Mouse (Mus musculus) embryo, embryonic 11.5 days (tissue): ENCODE measurements around the gene Pank2.
A peak's percentile ranks its signal among the peaks of the same experiment; 100 is the strongest.
"Not testable (repeated sequence)": the region's sequence is repeated elsewhere in the genome, so short reads cannot be mapped to it uniquely, and the experiment has no call there.

Source experiments
- DNase-seq: peaks from one replicate; pipeline ENCODE4 v3.0.0-alpha.2; 2012; ENCODE audit warnings: low read depth, low spot score

The Pank2 gene

DNA sequence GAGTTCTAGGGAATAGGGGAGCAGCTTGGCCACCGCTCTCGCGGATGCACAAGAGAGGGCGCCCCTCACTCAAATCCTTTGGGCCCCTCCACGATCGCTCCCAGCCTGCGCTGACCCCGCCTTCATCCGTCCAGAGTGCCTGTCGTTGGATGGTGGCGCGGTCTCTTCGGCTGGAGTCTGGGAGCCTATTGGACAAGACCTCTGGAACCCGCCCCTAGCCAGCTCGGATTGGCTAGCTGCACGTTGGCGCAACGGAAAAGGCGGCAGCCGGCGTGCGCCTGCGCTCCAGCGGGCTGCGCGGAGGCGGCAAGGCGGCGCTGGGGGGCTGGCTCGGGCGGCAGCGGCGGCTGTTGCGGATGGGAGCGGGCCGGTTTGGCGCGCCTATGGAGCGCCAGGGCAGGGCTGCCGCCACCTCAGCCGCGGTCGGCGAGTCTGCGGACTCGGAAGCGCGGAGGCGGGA is at the start of gene Pank2:
Gene Pank2, plus strand, starts transcription at position 283 of the 460 bp plus-strand sequence.
- DNase-seq, result peak; percentile 96

DNA sequence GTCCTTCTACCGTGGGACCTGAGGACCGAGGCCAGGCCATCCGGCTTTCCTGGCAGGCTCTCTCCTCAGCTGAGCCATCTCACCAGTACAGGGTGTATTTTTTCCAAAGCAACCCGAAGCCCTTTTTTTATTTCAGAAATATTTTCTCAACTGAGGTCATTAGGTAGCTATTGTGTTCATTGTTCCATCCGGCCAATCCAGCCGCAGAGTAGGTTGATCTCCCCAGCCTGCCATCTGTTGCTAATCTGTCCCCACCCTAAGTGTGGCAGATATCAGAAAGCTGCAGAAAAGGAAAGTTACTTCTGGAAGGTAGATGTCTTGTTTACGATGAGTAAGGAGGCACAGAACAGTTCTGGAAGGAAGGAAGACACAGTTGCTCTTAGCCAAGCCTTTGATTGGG is 48.5 kb upstream of the Pank2 start:
- no peak for DNase-seq

GRCm38 (mm10) chr2:131215941-131216858 is 46.1 kb upstream of the Pank2 start:
- DNase-seq, result no peak

DNA sequence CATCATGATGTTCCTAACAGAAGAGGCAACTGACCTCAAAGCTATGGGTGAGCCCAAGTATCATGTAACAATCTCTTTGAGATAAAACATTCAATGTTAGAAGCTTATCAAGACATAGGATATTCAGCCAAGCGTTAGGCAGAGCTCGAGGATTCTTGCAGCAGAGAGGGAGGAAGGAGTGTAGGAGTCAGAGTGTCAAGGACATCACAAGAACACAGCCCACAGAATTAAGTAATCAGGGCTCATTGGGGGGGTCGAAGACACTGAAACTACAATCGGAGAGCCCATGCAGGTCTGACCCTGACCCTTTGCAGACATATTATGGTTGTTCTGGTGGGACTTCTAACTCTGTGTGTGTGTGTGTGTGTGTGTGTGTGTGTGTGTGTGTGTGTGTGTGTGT is 42.3 kb upstream of the Pank2 start:
- no peak for DNase-seq

DNA sequence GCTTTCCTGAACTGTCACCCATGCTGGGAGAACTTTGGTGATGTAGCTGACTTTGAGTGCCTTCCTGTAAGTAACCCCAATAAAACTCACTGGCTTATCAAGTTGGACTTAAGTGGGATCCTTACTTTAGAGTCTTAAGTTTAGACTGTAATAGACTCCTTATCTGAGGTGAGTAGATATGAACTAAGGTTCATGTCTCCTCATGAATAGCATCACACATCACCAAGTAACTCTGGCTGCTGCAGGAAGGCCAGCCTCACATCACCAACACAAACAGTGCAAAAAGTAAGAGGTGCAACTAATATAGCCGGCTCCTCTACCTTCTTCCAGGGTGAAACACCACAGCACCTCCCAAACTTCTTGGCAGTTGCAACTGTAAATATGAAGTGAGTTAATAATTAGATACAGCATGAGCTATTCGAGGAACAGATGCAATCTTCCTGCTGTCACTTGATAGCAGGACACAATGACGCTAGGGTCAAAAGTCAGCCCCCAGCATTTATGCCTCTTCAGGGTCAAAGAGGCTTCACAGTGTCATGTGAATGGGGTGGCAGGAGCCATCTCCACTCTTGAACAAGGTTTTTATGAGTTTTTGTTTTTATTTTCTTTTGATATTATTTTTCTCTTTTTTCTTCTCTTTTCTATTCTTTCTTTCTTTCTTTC is 40.3 kb upstream of the Pank2 start:
- no peak for DNase-seq

DNA sequence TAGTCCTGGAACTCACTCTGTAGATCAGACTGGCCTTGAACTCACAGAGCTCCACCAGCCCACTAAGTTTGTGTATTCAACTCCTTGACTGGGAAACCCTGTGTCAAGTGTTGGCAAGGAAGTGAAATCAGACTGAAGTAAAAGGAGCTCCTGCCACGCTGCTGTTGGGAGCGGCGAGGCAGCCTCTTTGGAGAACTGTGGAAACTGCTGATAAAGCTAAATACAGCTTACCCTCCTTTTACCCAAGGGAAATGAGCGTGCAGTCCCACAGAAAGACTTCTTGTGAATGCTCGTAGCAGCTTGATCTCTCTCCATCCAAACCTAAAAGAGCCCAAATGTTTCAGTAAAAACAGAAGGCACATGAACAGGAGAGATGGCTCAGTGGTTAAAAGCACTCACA is 39.7 kb upstream of the Pank2 start:
- DNase-seq, result no peak

DNA sequence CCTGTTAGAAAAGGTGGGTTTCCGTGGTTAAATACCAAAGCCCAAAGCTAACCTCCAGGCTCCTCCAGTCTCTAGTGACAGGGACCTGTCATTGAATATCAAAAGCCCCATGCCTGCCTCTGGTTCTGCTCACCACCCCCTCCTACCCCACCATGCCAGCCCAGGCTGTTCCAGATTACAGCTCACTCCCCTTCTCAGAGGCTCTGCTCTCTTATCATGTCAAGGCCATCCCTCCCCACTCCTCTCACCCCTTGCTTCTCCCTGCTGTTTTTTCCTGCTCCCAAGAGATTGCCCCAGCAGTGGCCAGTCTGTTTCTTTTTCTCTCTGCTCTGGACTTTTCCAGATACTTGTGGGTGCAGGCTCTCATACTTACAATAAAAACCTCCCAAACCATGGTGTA is 38.7 kb upstream of the Pank2 start:
- DNase-seq, result no peak

DNA sequence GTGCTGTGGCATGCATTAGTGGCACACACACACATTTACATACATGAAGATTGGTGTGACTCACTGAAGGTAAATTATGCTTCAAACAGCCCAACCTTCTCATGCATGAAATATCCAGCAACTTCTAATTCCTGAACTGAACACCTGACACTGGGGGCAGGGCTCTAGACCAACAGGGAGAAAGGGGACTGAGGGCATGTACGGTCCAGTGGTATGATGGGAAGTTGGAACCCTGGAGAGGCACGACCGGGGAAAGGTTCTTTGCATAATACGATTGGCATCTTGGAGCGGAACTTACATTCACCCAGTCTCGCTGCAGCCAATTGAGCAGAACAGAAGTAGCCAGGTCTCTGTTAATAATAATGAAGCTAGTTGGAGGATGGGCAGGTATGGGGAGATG is 37.1 kb upstream of the Pank2 start:
- DNase-seq, result no peak

DNA sequence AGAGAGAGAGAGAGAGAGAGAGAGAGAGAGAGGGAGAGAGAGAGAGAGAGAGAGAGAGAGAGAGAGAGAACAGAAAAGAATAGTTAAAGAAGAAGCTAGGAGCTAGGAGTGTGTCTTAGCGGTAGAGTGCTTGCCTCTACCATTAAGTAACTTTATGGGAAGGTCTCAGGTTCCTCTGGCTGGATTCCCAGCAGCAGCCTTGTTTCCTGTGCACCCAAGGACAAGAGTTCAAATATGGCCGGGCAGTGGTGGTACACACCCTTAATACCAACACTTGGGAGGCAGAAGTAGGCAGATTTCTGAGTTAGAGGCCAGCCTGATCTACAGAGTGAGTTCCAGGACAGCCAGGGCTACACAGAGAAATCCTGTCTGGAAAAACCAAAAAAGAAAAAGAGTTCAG is 35.6 kb upstream of the Pank2 start:
- not testable (repeated sequence) for DNase-seq

DNA sequence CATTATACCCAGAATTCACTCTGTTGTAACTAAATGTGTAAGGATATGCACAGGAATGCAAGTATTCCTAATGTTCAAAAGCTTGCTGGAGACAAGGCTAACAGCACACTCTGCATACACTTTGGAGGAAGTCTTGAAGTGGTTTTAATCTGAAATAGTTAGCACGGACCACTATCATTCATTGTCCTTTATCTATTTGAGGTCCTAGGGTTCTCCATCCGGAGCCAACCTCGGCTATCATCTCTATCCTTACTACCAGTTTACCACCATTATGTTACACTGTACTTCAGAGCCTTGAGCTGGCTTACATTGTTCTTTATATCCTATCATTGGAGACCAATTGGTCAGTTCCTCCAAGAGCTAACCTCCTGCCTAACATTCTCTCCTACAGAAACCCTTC is 35.1 kb upstream of the Pank2 start:
- no peak for DNase-seq

DNA sequence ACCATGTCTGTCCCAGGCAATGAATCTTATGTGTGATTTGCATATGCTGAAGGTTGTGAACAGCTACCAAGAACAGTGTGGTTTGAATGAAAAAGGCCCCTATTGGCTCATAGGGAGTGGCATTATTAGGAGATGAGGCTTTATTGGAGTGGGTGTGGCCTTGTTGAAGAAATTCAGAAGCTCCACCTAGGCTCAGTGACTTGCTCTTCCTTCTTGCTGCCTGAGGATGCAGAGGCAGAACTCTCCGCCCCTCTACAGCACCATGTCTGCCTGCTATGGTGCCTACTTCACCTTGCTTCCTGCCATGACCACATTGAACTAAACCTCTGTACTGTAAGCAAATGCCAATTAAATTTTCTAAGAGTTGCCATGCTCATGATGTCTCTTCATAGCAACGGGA is 29.7 kb upstream of the Pank2 start:
- DNase-seq, result no peak

DNA sequence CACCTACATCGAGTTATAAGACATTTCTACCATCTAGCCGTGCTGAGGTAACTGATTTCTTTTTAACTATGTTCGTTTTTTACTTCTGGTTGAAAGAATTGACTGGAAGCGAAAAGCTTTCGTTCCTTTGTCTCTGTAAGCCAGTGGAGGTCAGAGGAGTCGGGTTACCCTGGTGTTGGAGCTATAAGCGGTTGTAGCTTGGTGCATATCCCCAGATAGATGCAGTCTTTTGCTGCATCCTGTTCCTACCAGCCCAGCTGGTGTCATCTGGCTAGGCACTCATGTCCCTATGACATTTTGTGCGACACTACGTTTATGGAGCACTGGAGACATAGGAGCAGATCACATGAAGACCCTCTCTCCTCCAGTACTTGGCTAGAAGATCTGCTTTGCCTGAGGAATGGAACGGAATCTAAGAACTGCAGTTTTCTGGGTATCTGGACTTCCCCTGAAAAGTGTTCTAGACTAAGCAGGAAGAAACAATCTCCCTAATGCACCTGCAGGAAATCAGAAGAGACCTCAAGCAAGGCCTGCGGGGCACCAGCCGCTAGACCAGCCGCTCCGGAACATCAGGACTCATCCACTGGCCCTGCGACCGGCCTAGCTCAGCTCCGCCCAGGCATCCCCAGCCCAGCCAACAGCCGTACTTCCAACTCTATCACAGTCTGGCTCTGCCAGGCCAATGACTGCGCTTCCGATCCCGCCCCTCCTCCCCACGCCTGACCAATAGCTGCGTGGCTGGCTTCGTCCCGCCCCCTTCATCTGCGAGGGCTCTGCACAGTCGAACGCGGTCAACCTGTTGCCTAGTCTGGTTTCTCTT is 28.8 kb upstream of the Pank2 start, which contains the start of gene Mavs:
Gene Mavs, plus strand, starts transcription at position 757 of the 820 bp plus-strand sequence.
- DNase-seq, result peak; percentile 91

DNA sequence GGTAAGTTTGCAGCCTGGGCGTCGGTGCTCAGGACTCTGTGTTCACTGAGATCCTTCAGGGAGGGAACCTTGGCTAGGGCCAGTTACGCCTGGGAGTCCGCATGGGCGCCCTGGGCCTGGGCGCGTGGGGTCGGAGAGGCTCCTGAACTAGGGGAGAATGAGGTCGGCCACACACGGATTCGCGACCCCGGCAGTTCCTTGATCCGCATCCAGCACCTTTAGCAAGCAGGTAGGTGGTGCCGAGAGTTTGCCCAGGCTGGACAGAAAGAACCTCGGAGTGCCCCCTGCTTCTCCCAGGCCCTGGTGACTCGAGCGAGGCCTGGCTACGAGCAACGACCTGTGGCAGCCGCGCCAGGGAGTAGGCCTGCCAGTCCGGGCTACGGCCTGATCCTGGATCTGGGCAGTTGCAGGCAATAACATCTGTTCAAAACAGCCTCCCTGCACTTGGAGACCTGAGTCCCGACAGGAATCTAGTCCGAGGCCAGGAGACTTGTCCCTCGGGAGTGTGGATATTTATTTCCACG is 28.1 kb upstream of the Pank2 start:
- DNase-seq, result no peak

- DNase-seq, result no peak
Measured at GRCm38 (mm10) chr2:131234970-131235635, 27.2 kb upstream of the Pank2 start.

GRCm38 (mm10) chr2:131242180-131242579 is 20.1 kb upstream of the Pank2 start:
- DNase-seq, result no peak

- DNase-seq, result no peak
Measured at GRCm38 (mm10) chr2:131242929-131243328, 19.4 kb upstream of the Pank2 start.

GRCm38 (mm10) chr2:131253681-131254328 is 8.5 kb upstream of the Pank2 start:
- peak; percentile 46 for DNase-seq

GRCm38 (mm10) chr2:131254329-131254713 is 8.0 kb upstream of the Pank2 start:
- DNase-seq, result no peak

GRCm38 (mm10) chr2:131255738-131256137 is 6.6 kb upstream of the Pank2 start:
- DNase-seq, result no peak

GRCm38 (mm10) chr2:131258693-131259092 is 3.6 kb upstream of the Pank2 start:
- DNase-seq, result no peak
